Mouse (Mus musculus): ENCODE results near the gene Spata25.

- no peak for TF ChIP-seq CTCF (IDR thresholded peaks at IDR 0.05; ENCODE audit: borderline replicate concordance, insufficient read depth, low read depth, low read length)
- TF ChIP-seq POLR2A (IDR thresholded peaks at IDR 0.05; ENCODE audit: borderline replicate concordance, insufficient read depth, low read length), result no peak
Measured at GRCm38 (mm10) chr2:164868491-164868890, 40.2 kb upstream of the Spata25 start.

Data from cerebellum, adult 2 months (tissue).